Mouse (Mus musculus) hindbrain, embryonic 16.5 days (tissue): ENCODE results near the gene Nrf1. TPM values are rescaled to one million over a fixed set of nuclear protein-coding genes. Genes with fewer than 3 reads are reported as not detected.
A peak's percentile ranks its signal among the peaks of the same experiment; 100 is the strongest.

ENCODE experiments used
- ATAC-seq: fragments of 200-750 bp; cut with Nextera tagmentation; 2 replicates; pipeline ENCODE4 v1.8.0; 2017; ENCODE audit warnings: moderate TSS enrichment, moderate library complexity
- H3K27ac ChIP-seq: fragments of 300-500 bp; sonication (generic); 2 replicates; pipeline ENCODE4 v1.5.1; 2014; ENCODE audit warnings: low read depth, mild to moderate bottlenecking, control low read depth, low read length, moderate library complexity
- H3K27me3 ChIP-seq: fragments of 300-500 bp; sonication (generic); replicated peaks from 2 replicates; pipeline ENCODE4 v1.6.1; 2014; ENCODE audit warnings: low read length; ENCODE audit not compliant: control insufficient read depth, insufficient read depth
- H3K36me3 ChIP-seq: fragments of 300-500 bp; sonication (generic); 2 replicates; pipeline ENCODE4 v1.6.1; 2014; ENCODE audit warnings: mild to moderate bottlenecking, low read length, moderate library complexity, mixed read lengths; ENCODE audit not compliant: control insufficient read depth, insufficient read depth
- H3K4me1 ChIP-seq: fragments of 300-500 bp; sonication (generic); 2 replicates; pipeline ENCODE4 v1.6.1; 2014; ENCODE audit warnings: low read depth, low read length; ENCODE audit not compliant: control insufficient read depth, insufficient read depth
- H3K4me2 ChIP-seq: fragments of 300-500 bp; sonication (generic); 2 replicates; pipeline ENCODE4 v1.6.1; 2014; ENCODE audit warnings: mild to moderate bottlenecking, low read length, control low read depth, moderate library complexity
- H3K4me3 ChIP-seq: fragments of 300-500 bp; sonication (generic); 2 replicates; pipeline ENCODE4 v1.5.1; 2014; ENCODE audit warnings: mild to moderate bottlenecking, low read length, control low read depth, moderate library complexity
- H3K9ac ChIP-seq: fragments of 300-500 bp; sonication (generic); 2 replicates; pipeline ENCODE4 v1.6.1; 2014; ENCODE audit warnings: low read depth, mild to moderate bottlenecking, control low read depth, low read length, moderate library complexity
- H3K9me3 ChIP-seq: fragments of 300-500 bp; sonication (generic); 2 replicates; pipeline ENCODE4 v1.6.1; 2014; ENCODE audit warnings: mild to moderate bottlenecking, low read length, moderate library complexity; ENCODE audit not compliant: control insufficient read depth
- WGBS: fragments of 180-500 bp; shearing (Covaris S2); extraction: QIAGEN DNeasy Blood & Tissue Kit; methylation state at CpG from one replicate; pipeline ENCODE4 v1.1.7; 2014; 5-methylcytosine and 5-hydroxymethylcytosine counted together
- microRNA counts: library from miRNA; unstranded; fragments of <30 nt; microRNA quantifications from one replicate; lab custom pipeline; 2016
- microRNA-seq: library from miRNA; unstranded; fragments of <30 nt; microRNA quantifications from one replicate; pipeline ENCODE4, GENCODE M21; 2017
- polyA plus RNA-seq: library from polyadenylated mRNA; unstranded; fragments of >200 nt; fragmentation: Nextera tagmentation; extraction: Ambion mirVana; gene quantifications from 2 replicates; pipeline ENCODE4 v1.2.1, GENCODE M21; 2015

Gene Nrf1
- polyA plus RNA-seq, 1 experiment from 2014 or later: 28.4 TPM

DNA sequence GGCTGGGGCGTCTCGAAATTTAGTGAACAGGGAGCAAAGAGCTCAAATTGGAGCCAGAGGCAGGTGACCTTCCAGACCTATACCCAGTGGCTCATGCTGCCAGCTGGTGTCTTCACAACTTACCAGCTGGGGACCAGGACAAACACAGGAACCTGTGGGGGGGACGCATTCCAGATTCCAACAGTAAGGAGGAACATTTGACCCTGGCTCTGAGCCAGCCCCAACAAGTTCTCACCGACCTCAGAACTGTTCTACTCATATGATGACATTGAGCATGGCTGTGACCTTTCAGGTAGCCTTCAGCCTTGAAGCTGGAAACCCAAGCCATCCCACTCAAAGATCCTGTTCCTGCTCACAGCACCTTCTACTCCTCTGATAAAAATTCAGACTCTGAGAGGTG, 135.8 kb downstream of the Nrf1 start:
- no peak overlapping the region for H3K27ac ChIP-seq
- H3K4me3 ChIP-seq: no peak overlapping the region
- no peak overlapping the region for H3K4me2 ChIP-seq
- H3K9ac ChIP-seq: no peak overlapping the region
- ATAC-seq: no peak
- WGBS: 80% methylated on average over 4 of the region's 4 CpGs
- H3K27me3 ChIP-seq: peaks cover 32% of the 10 kb centered on the region
- H3K4me1 ChIP-seq: no peaks in the 10 kb centered on the region
- peaks cover 2% of the 10 kb centered on the region; the same call in 1 of the 2 replicates for H3K9me3 ChIP-seq
- H3K36me3 ChIP-seq: no peaks in the 10 kb centered on the region

GRCm38 (mm10) chr6:30195656-30196055, 147.9 kb downstream of the Nrf1 start:
- Histone ChIP-seq H3K9ac (no peak overlapping the region), H3K9me3 (no peaks in the 10 kb centered on the region), H3K27ac (no peak overlapping the region), H3K27me3 (no peaks in the 10 kb centered on the region), H3K36me3 (no peaks in the 10 kb centered on the region), H3K4me1 (no peaks in the 10 kb centered on the region), H3K4me2 (no peak overlapping the region), H3K4me3 (no peak overlapping the region)
- WGBS: 79% methylated on average over 11 of the region's 11 CpGs
- no peak for ATAC-seq

DNA sequence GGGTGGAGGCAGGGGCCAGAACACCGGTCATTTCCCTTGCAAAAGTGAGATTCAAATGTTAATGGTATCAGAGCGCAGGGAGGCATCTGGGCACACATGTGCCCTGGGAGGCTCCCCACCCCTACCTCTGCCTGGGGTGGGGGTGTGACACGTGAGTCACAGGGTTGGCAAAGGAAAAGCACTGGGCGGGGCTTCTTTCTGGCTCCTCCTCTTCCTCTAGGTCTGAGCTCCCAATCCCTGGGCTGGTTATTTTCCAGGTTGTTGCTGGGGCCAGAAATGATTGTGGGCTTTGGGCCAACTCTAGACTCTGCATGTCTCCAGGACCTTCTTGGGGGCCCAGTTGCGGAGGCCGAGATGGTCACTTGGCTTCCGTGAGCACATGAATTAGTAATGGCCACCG, 148.4 kb downstream of the Nrf1 start:
- Histone ChIP-seq H3K27me3 (no peaks in the 10 kb centered on the region), H3K9me3 (no peaks in the 10 kb centered on the region), H3K4me2 (no peak overlapping the region), H3K9ac (no peak overlapping the region), H3K4me3 (no peak overlapping the region), H3K4me1 (no peaks in the 10 kb centered on the region), H3K27ac (no peak overlapping the region), H3K36me3 (no peaks in the 10 kb centered on the region)
- whole genome bisulfite sequencing: 68% methylated on average over 8 of the region's 8 CpGs
- ATAC-seq: no peak

MicroRNAs encoded within 50 kb of the gene (microRNA counts, 519-probe panel; counts per million panel counts)
- microRNA mmu-miR-182 (lab: Ali Mortazavi, UCI) (1,489 counts per million, percentile 13 among the panel's probes with 10 or more counts), microRNA mmu-miR-183 (lab: Ali Mortazavi, UCI) (2,515 counts per million, percentile 66 among the panel's probes with 10 or more counts), microRNA mmu-miR-96 (lab: Ali Mortazavi, UCI) (2,845 counts per million, percentile 76 among the panel's probes with 10 or more counts)

Small RNA genes within 50 kb of the gene (microRNA-seq; reads per million reads assigned to microRNA genes)
- gene Mir182 (1,743 reads per million, percentile 81 among the genes with 10 or more reads in this experiment), gene Mir183 (1,936 reads per million, percentile 82 among the genes with 10 or more reads in this experiment), gene Mir96 (565 reads per million, percentile 71 among the genes with 10 or more reads in this experiment)

Other genes starting within 250 kb of the Nrf1 start
- 7.8 and 8.6 TPM in 2 replicates for gene Strip2, start 131.0 kb upstream of the Nrf1 start, polyA plus RNA-seq